Mouse (Mus musculus): ENCODE measurements around the gene Ifi27. TPM values are rescaled to one million over a fixed set of nuclear protein-coding genes. Genes with fewer than 3 reads are reported as not detected.
"Not testable (repeated sequence)": the region's sequence is repeated elsewhere in the genome, so short reads cannot be mapped to it uniquely, and the experiment has no call there.

The Ifi27 gene
- total and polyA plus RNA-seq, 2 experiments = 149 to 288 TPM

- Histone ChIP-seq H3K36me3 (ENCODE audit: control insufficient read depth, insufficient read depth, low read length) (peaks cover 8% of the 10 kb centered on the region; the same call in 1 of the 2 replicates), H3K27ac (replicated peaks; ENCODE audit: insufficient read depth, low read depth, low read length) (no peak overlapping the region), H3K79me2 (ENCODE audit: control insufficient read depth, insufficient read depth, low read length) (no peaks in the 10 kb centered on the region), H3K27me3 (ENCODE audit: control insufficient read depth, insufficient read depth, low read length) (no peaks in the 10 kb centered on the region), H3K4me3 (ENCODE audit: insufficient read depth, low read depth, low read length) (no peak overlapping the region), H3K9ac (ENCODE audit: low read depth, low read length) (no peak overlapping the region), H3K4me1 (ENCODE audit: control insufficient read depth, insufficient read depth, low read length) (peaks cover 4% of the 10 kb centered on the region; the same call in 1 of the 2 replicates)
- TF ChIP-seq POLR2A (IDR thresholded peaks at IDR 0.05; ENCODE audit: extremely low read depth, insufficient read depth, low read length) = no peak
- TF ChIP-seq CTCF (IDR thresholded peaks at IDR 0.05; ENCODE audit: low read depth, low read length) = no peak
- 85% methylated on average over 1 of the region's 1 CpGs for WGBS
- peak; percentile 34 for DNase-seq (ENCODE audit: extremely low read depth, low read depth, low spot score)
Measured at GRCm38 (mm10) chr12:103437601-103438000, 3.6 kb downstream of the Ifi27 start.

DNA sequence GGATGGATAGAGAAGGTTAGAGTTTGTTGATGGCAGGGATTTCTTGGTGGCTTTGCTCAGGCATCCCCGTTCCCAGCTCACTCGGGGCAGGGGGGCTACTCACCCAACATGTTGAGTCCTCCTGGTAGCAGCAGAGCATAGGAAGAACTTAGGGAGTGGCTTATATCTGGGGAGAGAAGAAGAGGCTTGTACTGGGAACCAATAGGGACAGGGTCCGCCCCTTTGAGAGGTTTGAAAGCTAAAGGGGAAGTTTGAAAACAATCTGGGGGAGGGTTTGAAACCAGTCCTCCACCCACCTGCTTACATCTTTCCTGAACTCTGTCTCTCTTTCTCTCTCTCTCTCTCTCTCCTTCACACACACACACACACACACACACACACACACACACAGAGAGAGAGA lies 9.5 kb downstream of the Ifi27 start, which contains the start of gene Ifi27l2a:
Gene Ifi27l2a (minus strand): TSS at position 157 of the 400 bp plus-strand sequence.
- DNase-seq (ENCODE audit: extremely low read depth, low read depth, low spot score) = peak; percentile 17
- peak within 1 kb of the TSS; percentile 55 for H3K9ac ChIP-seq (ENCODE audit: low read depth, low read length)
- no peaks in the 10 kb centered on the region for H3K79me2 ChIP-seq (ENCODE audit: control insufficient read depth, insufficient read depth, low read length)
- H3K4me1 ChIP-seq (ENCODE audit: control insufficient read depth, insufficient read depth, low read length) = peaks cover 2% of the 10 kb centered on the region; the same call in 1 of the 2 replicates
- peak within 1 kb of the TSS; percentile 42 for H3K4me3 ChIP-seq (ENCODE audit: insufficient read depth, low read depth, low read length)
- 53% methylated on average over 3 of the region's 3 CpGs for WGBS
- H3K27ac ChIP-seq (replicated peaks; ENCODE audit: insufficient read depth, low read depth, low read length) = no peak within 1 kb of the TSS
- H3K27me3 ChIP-seq (ENCODE audit: control insufficient read depth, insufficient read depth, low read length) = no peaks in the 10 kb centered on the region
- peaks cover 5% of the 10 kb centered on the region; the same call in 1 of the 2 replicates for H3K36me3 ChIP-seq (ENCODE audit: control insufficient read depth, insufficient read depth, low read length)
- TF ChIP-seq CTCF (IDR thresholded peaks at IDR 0.05; ENCODE audit: low read depth, low read length) = no peak
- TF ChIP-seq POLR2A (IDR thresholded peaks at IDR 0.05; ENCODE audit: extremely low read depth, insufficient read depth, low read length) = no peak

DNA sequence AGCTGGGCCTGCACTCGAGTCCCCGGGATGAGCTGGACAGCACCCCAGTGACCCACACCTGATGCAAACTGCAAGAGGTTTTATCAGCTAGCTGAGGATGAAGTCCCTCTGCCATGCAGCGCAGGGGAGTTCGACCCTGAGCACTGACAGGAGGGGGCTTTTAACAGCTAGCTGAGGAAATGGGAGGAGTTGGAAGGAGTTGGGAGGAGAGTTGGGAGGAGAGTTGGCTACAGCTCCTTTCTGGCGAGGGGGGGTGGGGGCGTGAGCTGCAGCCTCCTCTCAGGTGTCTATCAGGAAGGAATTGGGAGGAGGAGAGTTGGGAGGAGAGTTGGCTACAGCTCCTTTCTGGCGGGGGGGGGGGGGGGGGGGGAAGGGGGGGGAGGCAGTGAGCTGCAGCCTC lies 10.2 kb downstream of the Ifi27 start:
- H3K36me3 ChIP-seq (ENCODE audit: control insufficient read depth, insufficient read depth, low read length); H3K4me1 ChIP-seq (ENCODE audit: control insufficient read depth, insufficient read depth, low read length); DNase-seq (ENCODE audit: extremely low read depth, low read depth, low spot score); H3K9ac ChIP-seq (ENCODE audit: low read depth, low read length); H3K27ac ChIP-seq (replicated peaks; ENCODE audit: insufficient read depth, low read depth, low read length); H3K4me3 ChIP-seq (ENCODE audit: insufficient read depth, low read depth, low read length); H3K79me2 ChIP-seq (ENCODE audit: control insufficient read depth, insufficient read depth, low read length); H3K27me3 ChIP-seq (ENCODE audit: control insufficient read depth, insufficient read depth, low read length): not testable (repeated sequence)
- 49% methylated on average over 6 of the region's 7 CpGs for WGBS

DNA sequence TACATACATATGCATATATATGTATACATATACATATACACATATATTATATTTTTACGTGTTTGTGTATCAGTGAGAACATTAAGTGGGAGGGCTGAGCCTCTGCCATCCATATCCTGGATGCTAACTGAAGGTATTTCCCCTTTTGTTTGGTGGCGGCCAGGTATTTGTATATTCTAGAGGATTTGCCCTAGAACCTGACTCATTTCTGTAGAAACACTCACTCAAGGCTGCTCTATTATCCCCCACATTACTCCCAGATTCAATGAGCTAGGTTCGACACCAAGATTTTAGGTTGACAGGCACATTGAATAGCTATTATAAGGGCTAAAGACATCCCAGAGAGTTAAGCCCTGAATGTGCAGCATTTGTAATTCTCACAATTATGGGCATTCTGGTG lies 11.0 kb downstream of the Ifi27 start:
- WGBS = 85% methylated on average over 3 of the region's 3 CpGs
- TF ChIP-seq POLR2A (IDR thresholded peaks at IDR 0.05; ENCODE audit: extremely low read depth, insufficient read depth, low read length) (no peak), CTCF (IDR thresholded peaks at IDR 0.05; ENCODE audit: low read depth, low read length) (no peak)

DNA sequence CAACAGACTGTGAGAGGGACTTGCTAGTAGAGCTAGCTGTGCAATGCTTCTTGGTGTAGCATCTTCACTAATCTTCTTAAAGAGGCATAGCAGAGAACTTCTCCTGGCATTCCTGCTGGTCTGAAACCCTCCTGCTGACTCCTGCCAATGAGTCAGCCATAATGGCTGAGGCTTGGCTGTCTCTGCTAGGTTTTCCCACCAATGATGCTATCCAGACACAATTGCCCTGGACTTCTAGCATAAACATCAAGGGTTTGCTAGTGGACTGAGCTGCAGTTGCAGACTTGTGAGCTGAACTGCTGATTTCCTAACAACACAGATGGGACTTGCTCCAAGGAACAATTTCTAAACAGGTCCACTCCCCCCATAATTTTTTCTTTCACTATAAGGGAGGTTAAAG lies 19.4 kb downstream of the Ifi27 start:
- no peak for DNase-seq (ENCODE audit: extremely low read depth, low read depth, low spot score)
- H3K27me3 ChIP-seq (ENCODE audit: control insufficient read depth, insufficient read depth, low read length) = no peaks in the 10 kb centered on the region
- H3K79me2 ChIP-seq (ENCODE audit: control insufficient read depth, insufficient read depth, low read length) = no peaks in the 10 kb centered on the region
- no peak overlapping the region for H3K9ac ChIP-seq (ENCODE audit: low read depth, low read length)
- H3K4me3 ChIP-seq (ENCODE audit: insufficient read depth, low read depth, low read length) = no peak overlapping the region
- H3K27ac ChIP-seq (replicated peaks; ENCODE audit: insufficient read depth, low read depth, low read length) = no peak overlapping the region
- no peaks in the 10 kb centered on the region for H3K4me1 ChIP-seq (ENCODE audit: control insufficient read depth, insufficient read depth, low read length)
- H3K36me3 ChIP-seq (ENCODE audit: control insufficient read depth, insufficient read depth, low read length) = no peaks in the 10 kb centered on the region
- TF ChIP-seq CTCF (IDR thresholded peaks at IDR 0.05; ENCODE audit: low read depth, low read length) (no peak), POLR2A (IDR thresholded peaks at IDR 0.05; ENCODE audit: extremely low read depth, insufficient read depth, low read length) (no peak)

More for the DNA sequence above, 11.0 kb downstream of the Ifi27 start:
- H3K4me1 ChIP-seq (ENCODE audit: control insufficient read depth, insufficient read depth, low read length) = peaks cover 2% of the 10 kb centered on the region; the same call in 1 of the 2 replicates
- no peaks in the 10 kb centered on the region for H3K79me2 ChIP-seq (ENCODE audit: control insufficient read depth, insufficient read depth, low read length)
- peaks cover under 1% of the 10 kb centered on the region; the same call in 1 of the 2 replicates for H3K36me3 ChIP-seq (ENCODE audit: control insufficient read depth, insufficient read depth, low read length)
- H3K9ac ChIP-seq (ENCODE audit: low read depth, low read length) = no peak overlapping the region
- no peak overlapping the region for H3K4me3 ChIP-seq (ENCODE audit: insufficient read depth, low read depth, low read length)
- DNase-seq (ENCODE audit: extremely low read depth, low read depth, low spot score) = no peak
- no peaks in the 10 kb centered on the region for H3K27me3 ChIP-seq (ENCODE audit: control insufficient read depth, insufficient read depth, low read length)
- H3K27ac ChIP-seq (replicated peaks; ENCODE audit: insufficient read depth, low read depth, low read length) = no peak overlapping the region

- not testable (repeated sequence) for H3K27me3 ChIP-seq (ENCODE audit: control insufficient read depth, insufficient read depth, low read length); DNase-seq (ENCODE audit: extremely low read depth, low read depth, low spot score); H3K4me1 ChIP-seq (ENCODE audit: control insufficient read depth, insufficient read depth, low read length); H3K9ac ChIP-seq (ENCODE audit: low read depth, low read length); H3K79me2 ChIP-seq (ENCODE audit: control insufficient read depth, insufficient read depth, low read length); H3K36me3 ChIP-seq (ENCODE audit: control insufficient read depth, insufficient read depth, low read length); H3K4me3 ChIP-seq (ENCODE audit: insufficient read depth, low read depth, low read length); H3K27ac ChIP-seq (replicated peaks; ENCODE audit: insufficient read depth, low read depth, low read length)
- WGBS = no CpG with 5 or more reads among the region's 1 CpGs
Measured at GRCm38 (mm10) chr12:103456727-103457126, 22.7 kb downstream of the Ifi27 start.

Data from liver, adult 2 months (tissue).